ENCODE assay signal across 8 mouse cellular contexts in genomic region chr2:32876490-32877302, GRCm38 (mm10). TPM values are rescaled to one million over a fixed set of nuclear protein-coding genes. Genes with fewer than 3 reads are reported as not detected.
DNase-seq lines count a peak whose midpoint lies in the region; ATAC-seq lines count a peak whose summit lies in the region.

No protein-coding gene starts in this region.

- peak overlapping the region; percentile 83 for H3K4me3 ChIP-seq in kidney, embryonic 15.5 days (replicated peaks)
- peak overlapping the region; percentile 87 for H3K4me3 ChIP-seq in hindbrain, embryonic 13.5 days

- H3K9me3 ChIP-seq in kidney, embryonic 15.5 days (replicated peaks), result no peaks in the 10 kb centered on the region
- no peaks in the 10 kb centered on the region for H3K9me3 ChIP-seq in hindbrain, embryonic 13.5 days

- peak; percentile 11; the same call in 1 of the 2 replicates for ATAC-seq in kidney, embryonic 15.5 days (replicated peaks; ENCODE audit: low FRiP score)
- ATAC-seq in common myeloid progenitor, adult 5-6 weeks (replicated peaks; ENCODE audit: low read depth, poor library complexity, severe bottlenecking), result peak; percentile 15; the same call in 1 of the 2 replicates
- peak; percentile 34 for ATAC-seq in hindbrain, embryonic 13.5 days (ENCODE audit: low FRiP score)
- ATAC-seq in megakaryocyte, adult 5-6 weeks (ENCODE audit: poor library complexity, severe bottlenecking), result 0 out of 2 replicates have a peak, but pooled peaks have one; percentile 23

- H3K27me3 ChIP-seq in kidney, embryonic 15.5 days, result no peaks in the 10 kb centered on the region
- H3K27me3 ChIP-seq in hindbrain, embryonic 13.5 days, result no peaks in the 10 kb centered on the region

- H3K36me3 ChIP-seq in kidney, embryonic 15.5 days, result no peaks in the 10 kb centered on the region
- H3K36me3 ChIP-seq in hindbrain, embryonic 13.5 days, result no peaks in the 10 kb centered on the region

- no peak for DNase-seq in kidney, adult 9 months
- no peak for DNase-seq in layer of hippocampus, postnatal 36 days
- DNase-seq in right cerebral cortex, postnatal 14 days, result no peak
- no peak for DNase-seq in urinary bladder, postnatal 25 days (ENCODE audit: low spot score)

- WGBS in kidney, embryonic 15.5 days, result 1% methylated on average over 20 of the region's 20 CpGs
- 2% methylated on average over 20 of the region's 20 CpGs for WGBS in hindbrain, embryonic 13.5 days

- peaks cover 72% of the 10 kb centered on the region for H3K4me1 ChIP-seq in kidney, embryonic 15.5 days
- peaks cover 72% of the 10 kb centered on the region for H3K4me1 ChIP-seq in hindbrain, embryonic 13.5 days (replicated peaks)

- H3K4me2 ChIP-seq in kidney, embryonic 15.5 days, result peak overlapping the region; percentile 72
- H3K4me2 ChIP-seq in hindbrain, embryonic 13.5 days, result peak overlapping the region; percentile 97

- H3K27ac ChIP-seq in kidney, embryonic 15.5 days, result peak overlapping the region; percentile 94
- H3K27ac ChIP-seq in hindbrain, embryonic 13.5 days, result peak overlapping the region; percentile 97

- H3K9ac ChIP-seq in kidney, embryonic 15.5 days, result peak overlapping the region; percentile 91
- H3K9ac ChIP-seq in hindbrain, embryonic 13.5 days, result peak overlapping the region; percentile 97

RNA-seq across cellular contexts. Expression of gene Fam129b, which starts 0.8 kb away (rescaled TPM):
- polyA plus RNA-seq in kidney, embryonic 15.5 days (2015; fragmentation: Nextera tagmentation; extraction: Ambion mirVana), result 44.5 and 47.7 TPM in 2 replicates
- total RNA-seq in common myeloid progenitor, adult 5-6 weeks (2017), result 13.1 TPM in 2 replicates
- 31.6 and 32.4 TPM in 2 replicates for polyA plus RNA-seq in hindbrain, embryonic 13.5 days (2015; fragmentation: Nextera tagmentation; extraction: Ambion mirVana)
- total RNA-seq in megakaryocyte, adult 5-6 weeks (2015), result 18.4 and 20.9 TPM in 2 replicates
- 38.3 and 40.7 TPM in 2 replicates for total RNA-seq in megakaryocyte, adult 5-6 weeks (2017)
- total RNA-seq in layer of hippocampus, postnatal 36 days (2021), result 10 to 100 TPM; 14.0 to 17.7 TPM

RNA-seq across cellular contexts. Expression of gene Stxbp1, which starts 29.7 kb away (rescaled TPM):
- 16.5 and 19.3 TPM in 2 replicates for polyA plus RNA-seq in kidney, embryonic 15.5 days (2015; fragmentation: Nextera tagmentation; extraction: Ambion mirVana)
- total RNA-seq in common myeloid progenitor, adult 5-6 weeks (2017), result 7.4 and 9.1 TPM in 2 replicates
- polyA plus RNA-seq in hindbrain, embryonic 13.5 days (2015; fragmentation: Nextera tagmentation; extraction: Ambion mirVana), result 180 and 193 TPM in 2 replicates
- total RNA-seq in megakaryocyte, adult 5-6 weeks (2015), result 0.09 and 0.30 TPM in 2 replicates
- 0.48 and 1.3 TPM in 2 replicates for total RNA-seq in megakaryocyte, adult 5-6 weeks (2017)
- total RNA-seq in layer of hippocampus, postnatal 36 days (2021), result 100 to 1,000 TPM; 561 to 604 TPM

Comparison
In these comparisons a context has a peak if more than half of its experiments do, and no peak if none do; other contexts are left out.
1. RNA of gene Stxbp1, which starts 29.7 kb away (total RNA-seq): 561 to 604 TPM in layer of hippocampus, postnatal 36 days; 7.4 to 9.1 TPM in common myeloid progenitor, adult 5-6 weeks and 0.09 to 1.3 TPM in megakaryocyte, adult 5-6 weeks; every median in the first group is over 10 times any median in the second.
2. Peak in every context shown above with its lines, with median percentiles within 50 percentile points of each other: ATAC-seq.